Mouse (Mus musculus) hindbrain, embryonic 13.5 days (tissue): ENCODE measurements around the gene Macrod1. TPM values are rescaled to one million over a fixed set of nuclear protein-coding genes. Genes with fewer than 3 reads are reported as not detected.
A peak's percentile ranks its signal among the peaks of the same experiment; 100 is the strongest.

ENCODE experiments used
- ATAC-seq: fragments of 200-750 bp; cut with Nextera tagmentation; 2 replicates; pipeline ENCODE4 v1.8.0; 2017; ENCODE audit warnings: moderate TSS enrichment; ENCODE audit not compliant: low FRiP score
- H3K27ac ChIP-seq: fragments of 300-500 bp; sonication (generic); 2 replicates; pipeline ENCODE4 v1.5.1; 2015; ENCODE audit warnings: inconsistent platforms, mild to moderate bottlenecking, moderate library complexity
- H3K27me3 ChIP-seq: fragments of 300-500 bp; sonication (generic); 2 replicates; pipeline ENCODE4 v1.6.1; 2015; ENCODE audit warnings: mild to moderate bottlenecking, inconsistent platforms
- H3K36me3 ChIP-seq: fragments of 300-500 bp; sonication (generic); 2 replicates; pipeline ENCODE4 v1.6.1; 2015; ENCODE audit warnings: mild to moderate bottlenecking, inconsistent platforms
- H3K4me1 ChIP-seq: fragments of 300-500 bp; sonication (generic); replicated peaks from 2 replicates; pipeline ENCODE4 v1.6.1; 2015; ENCODE audit warnings: inconsistent platforms
- H3K4me2 ChIP-seq: fragments of 300-500 bp; sonication (generic); 2 replicates; pipeline ENCODE4 v1.6.1; 2015; ENCODE audit warnings: inconsistent platforms, mild to moderate bottlenecking, moderate library complexity
- H3K4me3 ChIP-seq: fragments of 300-500 bp; sonication (generic); 2 replicates; pipeline ENCODE4 v1.5.1; 2015; ENCODE audit warnings: mild to moderate bottlenecking, inconsistent platforms
- H3K9ac ChIP-seq: fragments of 300-500 bp; sonication (generic); 2 replicates; pipeline ENCODE4 v1.6.1; 2015; ENCODE audit warnings: mild to moderate bottlenecking, inconsistent platforms
- H3K9me3 ChIP-seq: fragments of 300-500 bp; sonication (generic); 2 replicates; pipeline ENCODE4 v1.6.1; 2016; ENCODE audit warnings: inconsistent platforms
- whole genome bisulfite sequencing: fragments of 180-500 bp; shearing (Covaris S2); methylation state at CpG from one replicate; pipeline ENCODE4 v1.1.7; 2015; 5-methylcytosine and 5-hydroxymethylcytosine counted together
- polyA plus RNA-seq: library from polyadenylated mRNA; unstranded; fragments of >200 nt; fragmentation: Nextera tagmentation; extraction: Ambion mirVana; gene quantifications from 2 replicates; pipeline ENCODE4 v1.2.1, GENCODE M21; 2015

Gene Macrod1
- polyA plus RNA-seq, 1 experiment from 2014 or later, result 5.3 TPM

DNA sequence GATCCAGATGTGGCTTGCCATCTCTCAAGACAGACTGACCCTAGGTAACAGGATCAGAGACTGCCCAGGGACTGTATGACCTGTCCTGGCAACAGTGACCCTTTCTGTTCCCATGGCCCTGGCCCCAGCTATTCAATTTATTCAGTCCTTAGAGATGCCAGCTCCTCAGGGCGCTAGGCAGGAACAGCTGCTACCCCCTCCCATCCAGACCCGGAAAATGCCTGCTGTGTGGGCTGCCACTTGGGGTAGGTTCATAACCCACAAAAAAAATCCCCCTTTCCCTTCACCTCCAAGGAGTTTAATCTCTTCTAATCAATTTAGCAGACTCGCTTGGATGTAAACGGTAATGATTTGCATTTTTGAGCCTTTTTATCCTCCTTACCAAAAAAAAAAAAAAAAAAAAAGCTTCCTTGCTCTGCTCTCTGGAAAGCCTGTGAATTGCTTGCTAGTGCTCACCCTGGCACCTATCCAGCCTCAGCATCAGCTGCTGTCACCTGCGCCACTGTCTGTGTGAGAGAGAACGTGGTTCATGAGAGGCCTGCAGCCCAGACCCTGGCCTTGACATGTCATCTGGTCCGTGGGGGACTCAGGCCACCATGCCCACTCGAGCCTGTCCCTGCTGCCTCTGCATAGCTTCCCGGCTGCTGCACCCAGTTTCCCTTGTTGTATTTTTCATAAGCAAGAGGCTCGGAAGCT is 33.9 kb downstream of the Macrod1 start:
- 0 out of 2 replicates have a peak overlapping the region, but pooled peaks have one; percentile 6 for H3K4me2 ChIP-seq
- H3K36me3 ChIP-seq, result no peaks in the 10 kb centered on the region
- peaks cover 72% of the 10 kb centered on the region for H3K4me1 ChIP-seq
- no peaks in the 10 kb centered on the region for H3K9me3 ChIP-seq
- 18% methylated on average over 10 of the region's 10 CpGs for WGBS
- peak overlapping the region; percentile 55 for H3K9ac ChIP-seq
- H3K27ac ChIP-seq, result peak overlapping the region; percentile 81
- H3K4me3 ChIP-seq, result no peak overlapping the region
- ATAC-seq, result no peak
- H3K27me3 ChIP-seq, result peaks cover 38% of the 10 kb centered on the region

DNA sequence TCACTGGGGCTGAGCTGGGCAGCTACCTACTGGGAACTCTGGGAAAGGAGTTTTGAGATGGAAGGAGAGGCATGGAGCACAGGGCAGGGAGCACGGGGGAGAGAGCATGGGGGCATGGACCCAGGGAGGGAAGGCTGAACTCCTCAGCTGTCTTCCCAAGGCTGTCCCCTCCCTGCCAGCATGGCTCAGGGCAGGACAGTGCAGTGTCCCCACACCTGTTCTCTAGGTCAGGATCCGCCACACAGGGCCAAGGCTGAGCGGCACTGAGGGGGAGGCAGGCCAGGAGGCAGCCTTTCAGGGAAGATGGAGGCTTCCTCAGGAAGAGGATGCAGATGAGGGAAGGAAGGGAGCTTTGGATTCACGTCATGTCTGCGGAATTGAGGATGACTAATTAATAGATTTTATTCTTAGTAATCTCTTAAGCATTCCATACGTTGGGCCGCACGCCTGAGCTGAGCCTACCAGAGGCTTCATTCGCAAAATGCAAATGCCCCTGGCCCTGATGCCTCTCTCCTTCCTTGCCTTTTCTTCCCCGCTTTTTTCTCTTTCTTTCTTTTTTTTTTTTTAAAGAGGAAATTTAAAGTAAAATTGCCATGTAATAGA is 34.9 kb downstream of the Macrod1 start:
- peak overlapping the region; percentile 55; the same call in 1 of the 2 replicates for H3K9ac ChIP-seq
- no peak overlapping the region for H3K4me2 ChIP-seq
- H3K4me3 ChIP-seq, result no peak overlapping the region
- 0 out of 2 replicates have a peak, but pooled peaks have one; percentile 23 for ATAC-seq
- H3K27ac ChIP-seq, result peak overlapping the region; percentile 81
- no peaks in the 10 kb centered on the region for H3K9me3 ChIP-seq
- H3K36me3 ChIP-seq, result no peaks in the 10 kb centered on the region
- 38% methylated on average over 10 of the region's 10 CpGs for WGBS
- peaks cover 39% of the 10 kb centered on the region for H3K27me3 ChIP-seq
- H3K4me1 ChIP-seq, result peaks cover 75% of the 10 kb centered on the region

DNA sequence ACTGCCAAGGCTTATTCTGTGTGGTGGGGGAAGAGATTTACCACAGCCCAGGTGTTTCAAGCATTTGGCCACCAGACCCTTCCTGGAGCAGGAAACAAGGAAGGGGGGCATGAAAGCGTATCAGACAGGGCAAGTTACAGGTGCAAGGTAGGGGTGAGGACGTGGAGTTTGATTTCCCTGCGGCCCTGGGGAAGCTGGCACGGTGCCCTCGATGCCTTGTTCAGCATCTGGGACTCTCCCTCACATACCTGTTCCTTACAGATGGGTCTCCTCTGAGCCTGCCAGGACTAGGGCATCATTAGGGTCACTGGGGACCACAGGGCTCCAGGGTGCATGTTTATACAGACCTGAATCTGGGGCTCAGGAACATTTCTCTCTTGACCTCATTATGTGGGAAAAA is 36.1 kb downstream of the Macrod1 start:
- Histone ChIP-seq H3K9ac (peak overlapping the region; percentile 24; the same call in 1 of the 2 replicates), H3K27ac (no peak overlapping the region), H3K36me3 (no peaks in the 10 kb centered on the region), H3K4me2 (no peak overlapping the region), H3K4me1 (peaks cover 75% of the 10 kb centered on the region), H3K4me3 (no peak overlapping the region), H3K27me3 (peaks cover 40% of the 10 kb centered on the region), H3K9me3 (no peaks in the 10 kb centered on the region)
- ATAC-seq, result no peak
- 58% methylated on average over 5 of the region's 5 CpGs for WGBS

DNA sequence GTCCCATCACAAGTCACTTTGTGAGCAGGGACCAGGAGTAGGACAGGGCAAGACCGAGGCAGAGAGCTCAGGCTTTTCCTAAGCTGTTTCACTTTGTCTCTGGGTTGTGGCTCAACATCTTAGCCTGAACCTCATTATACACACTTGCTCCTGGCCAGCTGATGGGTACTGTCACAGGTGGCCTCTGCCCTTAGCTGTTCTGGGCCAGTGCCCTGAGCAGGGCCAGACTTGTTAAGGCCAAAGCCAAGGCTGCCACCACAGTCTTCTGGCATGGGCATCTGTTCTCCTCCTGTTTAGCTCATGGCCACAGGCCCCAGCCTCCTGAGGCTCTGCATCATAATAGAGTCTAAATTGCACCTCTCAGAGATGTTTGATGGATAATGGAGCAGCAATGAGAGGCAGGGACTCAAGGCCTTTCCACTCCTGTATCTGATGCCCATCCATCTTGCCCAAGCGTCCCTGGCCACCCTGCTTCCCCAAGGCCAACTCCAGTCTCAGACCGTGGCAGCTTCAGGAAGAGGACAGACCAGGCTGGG is 43.1 kb downstream of the Macrod1 start:
- H3K9ac ChIP-seq, result no peak overlapping the region
- ATAC-seq, result no peak
- peaks cover 58% of the 10 kb centered on the region for H3K4me1 ChIP-seq
- 61% methylated on average over 3 of the region's 3 CpGs for whole genome bisulfite sequencing
- H3K4me3 ChIP-seq, result no peak overlapping the region
- H3K36me3 ChIP-seq, result no peaks in the 10 kb centered on the region
- H3K4me2 ChIP-seq, result no peak overlapping the region
- H3K27me3 ChIP-seq, result peaks cover 63% of the 10 kb centered on the region
- H3K27ac ChIP-seq, result no peak overlapping the region
- H3K9me3 ChIP-seq, result no peaks in the 10 kb centered on the region

DNA sequence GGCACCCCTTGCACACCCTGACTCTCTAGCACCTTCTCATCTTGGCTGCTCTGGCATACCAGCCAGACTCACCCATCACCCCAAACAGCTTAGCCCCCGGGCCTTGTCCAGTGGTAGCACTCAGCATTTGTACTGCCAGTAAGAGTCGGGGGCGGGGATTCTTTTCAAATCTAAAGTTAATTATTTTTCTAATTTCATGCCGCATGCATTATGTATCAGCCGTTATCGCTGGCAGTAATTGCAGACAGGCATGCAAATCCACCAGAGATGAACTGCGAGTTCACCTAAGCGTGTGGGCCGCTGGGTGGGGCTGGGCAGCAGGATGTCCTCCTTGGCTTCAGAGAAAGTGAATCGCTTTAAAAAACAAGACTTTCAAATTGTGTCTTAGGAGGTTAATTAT is 45.4 kb downstream of the Macrod1 start:
- ATAC-seq, result no peak
- Histone ChIP-seq H3K4me1 (peaks cover 68% of the 10 kb centered on the region), H3K4me3 (no peak overlapping the region), H3K9ac (no peak overlapping the region), H3K9me3 (no peaks in the 10 kb centered on the region), H3K27ac (peak overlapping the region; percentile 75; the same call in 1 of the 2 replicates), H3K36me3 (no peaks in the 10 kb centered on the region), H3K27me3 (peaks cover 56% of the 10 kb centered on the region), H3K4me2 (no peak overlapping the region)
- WGBS, result 44% methylated on average over 10 of the region's 10 CpGs

DNA sequence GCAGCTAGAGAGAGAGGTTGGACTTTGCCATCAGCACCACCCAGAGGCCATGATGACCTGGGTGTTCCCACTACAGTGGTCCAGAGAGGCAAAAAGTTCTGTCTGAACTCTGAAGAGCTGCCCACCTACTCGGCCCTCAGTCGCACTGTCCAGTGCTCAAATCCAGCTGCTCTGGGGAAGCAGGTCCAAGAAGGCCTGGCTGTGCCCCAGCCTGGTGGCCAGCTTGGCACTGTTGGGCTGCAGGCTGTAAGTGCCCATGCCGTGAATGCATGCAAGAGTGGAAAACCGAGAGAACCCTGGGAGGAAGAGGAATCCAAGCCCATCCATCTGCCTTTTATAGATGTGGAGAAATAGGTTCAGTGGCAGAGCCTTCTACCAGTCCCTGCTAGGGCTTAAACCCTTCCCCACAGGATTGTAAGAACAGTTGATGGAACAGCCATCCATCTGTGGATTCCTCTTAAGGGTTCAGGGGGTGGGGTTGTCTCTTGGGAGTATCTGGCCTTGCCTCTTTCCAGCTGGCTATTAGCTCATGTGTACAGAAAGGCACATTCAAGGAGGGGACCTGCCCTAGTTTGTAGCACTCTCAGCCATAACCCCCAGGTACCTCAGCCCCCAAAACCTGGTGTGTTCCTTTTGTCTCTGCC is 46.9 kb downstream of the Macrod1 start:
- H3K4me3 ChIP-seq, result no peak overlapping the region
- H3K9ac ChIP-seq, result peak overlapping the region; percentile 30; the same call in 1 of the 2 replicates
- 56% methylated on average over 4 of the region's 4 CpGs for WGBS
- 0 out of 2 replicates have a peak, but pooled peaks have one; percentile 29 for ATAC-seq
- peak overlapping the region; percentile 30 for H3K4me2 ChIP-seq
- no peaks in the 10 kb centered on the region for H3K36me3 ChIP-seq
- no peaks in the 10 kb centered on the region for H3K9me3 ChIP-seq
- peaks cover 57% of the 10 kb centered on the region for H3K27me3 ChIP-seq
- peak overlapping the region; percentile 75 for H3K27ac ChIP-seq
- peaks cover 68% of the 10 kb centered on the region for H3K4me1 ChIP-seq

DNA sequence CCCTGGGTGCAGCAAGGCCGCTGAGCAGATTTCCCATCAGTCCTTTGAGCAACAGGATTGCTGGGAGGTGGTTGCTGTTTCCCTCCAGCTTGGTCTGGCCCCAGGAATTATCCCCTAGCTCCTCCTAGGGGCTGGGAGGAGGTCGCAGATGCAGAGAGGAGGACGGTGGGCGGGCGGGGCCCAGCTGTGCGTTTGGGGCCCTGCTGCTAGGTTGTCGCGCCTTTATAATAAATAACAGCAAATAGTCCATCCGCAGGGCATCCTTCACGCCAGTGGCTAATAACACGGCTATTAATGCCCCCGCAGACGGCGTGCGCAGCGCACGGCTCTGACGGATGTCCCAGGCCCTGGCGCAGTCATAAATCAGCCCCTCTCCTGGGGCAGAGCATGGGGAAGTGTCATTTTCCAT is 47.4 kb downstream of the Macrod1 start:
- no peaks in the 10 kb centered on the region for H3K9me3 ChIP-seq
- WGBS, result 6% methylated on average over 19 of the region's 19 CpGs
- H3K9ac ChIP-seq, result peak overlapping the region; percentile 30; the same call in 1 of the 2 replicates
- H3K27me3 ChIP-seq, result peaks cover 52% of the 10 kb centered on the region
- no peaks in the 10 kb centered on the region for H3K36me3 ChIP-seq
- ATAC-seq, result peak; percentile 60
- no peak overlapping the region for H3K4me3 ChIP-seq
- peaks cover 72% of the 10 kb centered on the region for H3K4me1 ChIP-seq
- peak overlapping the region; percentile 30 for H3K4me2 ChIP-seq
- H3K27ac ChIP-seq, result peak overlapping the region; percentile 75

DNA sequence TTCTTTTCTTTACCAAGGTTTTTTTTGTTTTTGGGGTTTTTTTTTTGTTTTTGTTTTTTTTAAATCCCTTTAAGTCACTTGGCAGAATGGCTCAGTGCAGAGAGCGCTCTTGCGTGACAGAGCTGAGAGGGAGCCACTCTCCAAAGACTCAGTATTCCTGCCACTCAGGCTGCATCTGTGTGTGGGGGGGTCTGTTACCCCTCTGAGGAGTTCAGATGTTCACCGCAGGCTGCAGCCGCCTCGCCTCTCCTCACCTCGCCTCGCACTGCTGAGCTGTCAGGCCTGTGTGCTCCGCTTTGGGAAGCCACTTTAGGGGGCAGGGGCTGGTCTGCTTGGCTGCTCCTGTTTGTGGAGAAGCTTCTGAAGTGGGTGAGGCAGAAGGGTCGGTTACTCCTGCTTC is 48.9 kb downstream of the Macrod1 start, which contains the start of gene Flrt1:
TSS of gene Flrt1 (minus strand) at position 186 of the 400 bp plus-strand sequence.
- H3K27me3 ChIP-seq, result peaks cover 50% of the 10 kb centered on the region
- no peak for ATAC-seq
- peaks cover 77% of the 10 kb centered on the region for H3K4me1 ChIP-seq
- no peak within 1 kb of the TSS for H3K4me3 ChIP-seq
- H3K27ac ChIP-seq, result peak within 1 kb of the TSS; percentile 75
- no peaks in the 10 kb centered on the region for H3K9me3 ChIP-seq
- 29% methylated on average over 9 of the region's 9 CpGs for WGBS
- no peaks in the 10 kb centered on the region for H3K36me3 ChIP-seq
- 0 out of 2 replicates have a peak within 1 kb of the TSS, but pooled peaks have one; percentile 30 for H3K4me2 ChIP-seq
- peak within 1 kb of the TSS; percentile 36; the same call in 1 of the 2 replicates for H3K9ac ChIP-seq

DNA sequence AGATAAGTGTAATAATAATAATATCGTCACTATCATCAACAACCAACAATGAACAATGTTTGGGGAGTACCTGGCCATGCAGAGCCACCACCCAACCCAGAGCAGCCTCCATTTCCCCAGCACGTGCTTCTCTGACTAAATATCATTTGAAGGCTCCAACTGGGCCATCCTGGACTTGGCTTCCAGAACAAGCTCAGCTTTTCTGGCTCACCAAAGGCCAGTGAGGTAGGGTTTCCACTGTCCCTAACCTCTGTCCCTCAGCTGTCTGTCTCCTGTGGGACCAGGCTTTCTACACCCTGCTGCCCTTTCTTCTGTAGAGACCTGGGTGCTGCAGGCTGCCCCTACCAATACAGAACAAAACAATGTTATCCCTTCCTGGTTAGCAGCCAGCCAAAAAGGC is 50.0 kb downstream of the Macrod1 start:
- 95% methylated on average over 2 of the region's 2 CpGs for WGBS
- H3K4me2 ChIP-seq, result no peak overlapping the region
- H3K27me3 ChIP-seq, result peaks cover 51% of the 10 kb centered on the region
- no peak overlapping the region for H3K9ac ChIP-seq
- H3K4me3 ChIP-seq, result no peak overlapping the region
- H3K36me3 ChIP-seq, result no peaks in the 10 kb centered on the region
- no peak overlapping the region for H3K27ac ChIP-seq
- no peaks in the 10 kb centered on the region for H3K9me3 ChIP-seq
- peaks cover 82% of the 10 kb centered on the region for H3K4me1 ChIP-seq
- ATAC-seq, result no peak

DNA sequence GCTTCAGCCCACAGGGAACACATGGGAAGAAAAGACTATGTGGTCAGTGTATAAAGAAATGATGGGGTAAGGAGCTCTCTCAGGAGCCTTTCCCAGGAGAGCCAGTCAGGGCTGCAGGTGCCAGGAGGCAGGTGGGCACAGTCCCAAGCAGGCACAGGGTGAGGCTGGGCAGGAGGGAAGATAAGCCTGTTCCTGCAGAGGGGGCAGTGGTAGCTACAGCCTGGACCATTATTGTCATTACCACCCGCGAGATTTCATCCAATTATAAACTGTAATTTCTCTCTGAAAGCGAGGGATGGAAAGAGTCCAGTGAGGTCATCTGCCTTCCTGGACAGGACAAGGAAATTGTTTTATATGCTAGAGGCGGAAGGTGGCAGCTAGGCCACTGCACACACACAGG is 50.6 kb downstream of the Macrod1 start:
- Histone ChIP-seq H3K4me3 (no peak overlapping the region), H3K36me3 (no peaks in the 10 kb centered on the region), H3K4me1 (peaks cover 76% of the 10 kb centered on the region), H3K27me3 (peaks cover 52% of the 10 kb centered on the region), H3K4me2 (no peak overlapping the region), H3K27ac (no peak overlapping the region), H3K9me3 (no peaks in the 10 kb centered on the region), H3K9ac (no peak overlapping the region)
- WGBS, result 80% methylated on average over 4 of the region's 4 CpGs
- no peak for ATAC-seq

DNA sequence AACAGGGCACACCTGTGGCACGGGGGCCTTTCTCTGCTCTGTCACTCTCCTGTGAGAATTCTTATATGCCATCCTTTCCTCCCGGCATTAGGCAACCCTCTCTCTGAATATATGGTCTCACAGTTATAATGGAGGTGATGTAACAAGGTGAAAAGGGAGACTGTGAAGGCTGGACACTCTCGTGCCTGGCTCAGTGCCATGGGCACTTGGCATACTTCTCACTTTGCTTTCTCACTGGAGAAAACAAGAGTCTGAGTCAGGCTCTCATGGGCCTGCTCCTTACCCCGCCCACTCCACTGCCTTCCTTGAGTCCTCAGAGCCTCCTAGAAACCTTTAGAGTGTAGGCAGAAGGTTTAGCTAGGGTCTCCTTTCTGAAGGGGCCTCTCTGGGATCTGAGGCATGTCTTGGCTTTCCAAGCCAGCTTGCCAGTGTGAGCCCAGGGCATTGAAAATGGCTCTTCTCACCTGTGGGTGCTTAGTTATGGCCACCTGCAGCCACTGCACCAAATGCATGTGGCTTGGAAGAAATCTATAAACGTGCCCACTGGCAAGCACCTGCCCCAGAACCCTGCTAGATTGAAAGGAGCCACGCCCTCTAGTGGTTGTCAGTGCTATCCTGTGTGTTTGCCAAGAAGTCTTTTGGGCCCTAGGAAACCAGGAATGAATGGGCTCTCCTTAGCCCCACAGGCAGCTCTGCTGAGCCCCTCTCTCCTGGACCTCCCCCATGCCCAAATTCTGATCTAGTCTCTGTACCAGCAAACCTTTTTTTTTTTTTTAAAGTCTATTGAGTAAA is 51.7 kb downstream of the Macrod1 start:
- H3K9ac ChIP-seq, result no peak overlapping the region
- H3K9me3 ChIP-seq, result no peaks in the 10 kb centered on the region
- H3K27me3 ChIP-seq, result peaks cover 55% of the 10 kb centered on the region
- WGBS, result 62% methylated on average over 6 of the region's 6 CpGs
- no peak overlapping the region for H3K4me3 ChIP-seq
- H3K4me2 ChIP-seq, result no peak overlapping the region
- peaks cover 75% of the 10 kb centered on the region for H3K4me1 ChIP-seq
- no peak overlapping the region for H3K27ac ChIP-seq
- no peak for ATAC-seq
- H3K36me3 ChIP-seq, result no peaks in the 10 kb centered on the region
